In genomic region chr12:116183212-116183935, GRCm38 (mm10) we compare ENCODE assay signal across 23 mouse cellular contexts.
"Had no signal": no experiment of that assay in that cellular context is flagged by ENCODE, and none has a peak within 500 bp of the region (broad histone marks: within the 10 kb centered on the region; RNA-seq: fewer than 3 reads in every experiment).

No protein-coding gene starts in this region.

- H3K4me2 ChIP-seq: lung, embryonic 15.5 days; midbrain, embryonic 12.5 days; neural tube, embryonic 13.5 days; neural tube, embryonic 15.5 days had no signal

- H3K9ac ChIP-seq: liver, postnatal 0 days; lung, embryonic 15.5 days; midbrain, embryonic 12.5 days; neural tube, embryonic 13.5 days; neural tube, embryonic 15.5 days had no signal

- H3K4me3 ChIP-seq: lung, embryonic 15.5 days; megakaryocyte, embryonic 14.5 days; midbrain, embryonic 10.5 days; midbrain, embryonic 12.5 days; myocyte; neural tube, embryonic 13.5 days; neural tube, embryonic 15.5 days had no signal

- ATAC-seq: liver, postnatal 0 days; lung, postnatal 0 days; midbrain, embryonic 16.5 days had no signal

- H3K9me3 ChIP-seq: lung, embryonic 15.5 days; midbrain, embryonic 10.5 days; midbrain, embryonic 12.5 days; neural tube, embryonic 13.5 days; neural tube, embryonic 15.5 days had no signal

- H3K36me3 ChIP-seq: lung, embryonic 15.5 days; midbrain, embryonic 10.5 days; midbrain, embryonic 12.5 days; neural tube, embryonic 13.5 days; neural tube, embryonic 15.5 days had no signal

- H3K4me1 ChIP-seq: lung, embryonic 15.5 days; midbrain, embryonic 10.5 days; midbrain, embryonic 12.5 days; neural tube, embryonic 13.5 days; neural tube, embryonic 15.5 days had no signal

- H3K27me3 ChIP-seq: lung, embryonic 15.5 days; midbrain, embryonic 12.5 days; neural tube, embryonic 13.5 days; neural tube, embryonic 15.5 days had no signal

- DNase-seq: liver, postnatal 0 days; lung, adult 2 months; lung, postnatal 14 days; lung, postnatal 36 days; midbrain, embryonic 14.5 days; retina, postnatal 1 day; right cerebral cortex, adult 18-20 months; right cerebral cortex, postnatal 25 days; right cerebral cortex, postnatal 4 days; spleen, adult 18-20 months; thymus, adult 18-20 months; thymus, postnatal 14 days; thymus, postnatal 36 days had no signal

- H3K27ac ChIP-seq: lung, embryonic 15.5 days; macrophage; midbrain, embryonic 10.5 days; midbrain, embryonic 12.5 days; neural tube, embryonic 13.5 days; neural tube, embryonic 15.5 days had no signal
